Mouse (Mus musculus) embryonic facial prominence, embryonic 14.5 days (tissue): Measurements from ENCODE around the gene Rtn3. TPM values are rescaled to one million over a fixed set of nuclear protein-coding genes. Genes with fewer than 3 reads are reported as not detected.
"Not testable (repeated sequence)": the region's sequence is repeated elsewhere in the genome, so short reads cannot be mapped to it uniquely, and the experiment has no call there.

Source experiments
- ATAC-seq: fragments of 200-750 bp; cut with Nextera tagmentation; 2 replicates; pipeline ENCODE4 v1.8.0; 2017; ENCODE audit warnings: low read depth, moderate number of reproducible peaks, moderate TSS enrichment
- DNase-seq: peaks from one replicate; pipeline ENCODE4 v3.0.0-alpha.2; 2015; ENCODE audit warnings: low spot score
- H3K27ac ChIP-seq: fragments of 300-500 bp; sonication (generic); replicated peaks from 2 replicates; pipeline ENCODE4 v1.5.1; 2014; ENCODE audit warnings: low read depth, mild to moderate bottlenecking, low read length, moderate library complexity
- H3K27me3 ChIP-seq: fragments of 300-500 bp; sonication (generic); replicated peaks from 2 replicates; pipeline ENCODE4 v1.6.1; 2014; ENCODE audit warnings: low read length; ENCODE audit not compliant: control insufficient read depth, insufficient read depth
- H3K36me3 ChIP-seq: fragments of 300-500 bp; sonication (generic); 2 replicates; pipeline ENCODE4 v1.6.1; 2014; ENCODE audit warnings: low read length, mixed read lengths; ENCODE audit not compliant: control insufficient read depth, insufficient read depth
- H3K4me1 ChIP-seq: fragments of 300-500 bp; sonication (generic); 2 replicates; pipeline ENCODE4 v1.6.1; 2014; ENCODE audit warnings: antibody characterized with exemption, low read length; ENCODE audit not compliant: control insufficient read depth, insufficient read depth
- H3K4me2 ChIP-seq: fragments of 300-500 bp; sonication (generic); 2 replicates; pipeline ENCODE4 v1.6.1; 2014; ENCODE audit warnings: low read depth, mild to moderate bottlenecking, low read length, moderate library complexity, mixed read lengths
- H3K4me3 ChIP-seq: fragments of 300-500 bp; sonication (generic); 2 replicates; pipeline ENCODE4 v1.5.1; 2014; ENCODE audit warnings: low read depth, mild to moderate bottlenecking, low read length
- H3K9ac ChIP-seq: fragments of 300-500 bp; sonication (generic); 2 replicates; pipeline ENCODE4 v1.6.1; 2014; ENCODE audit warnings: low read depth, mild to moderate bottlenecking, low read length, moderate library complexity, mixed read lengths
- H3K9me3 ChIP-seq: fragments of 300-500 bp; sonication (generic); 2 replicates; pipeline ENCODE4 v1.6.1; 2016; ENCODE audit warnings: low read length; ENCODE audit not compliant: control insufficient read depth
- WGBS: fragments of 180-500 bp; shearing (Covaris S2); extraction: QIAGEN DNeasy Blood & Tissue Kit; methylation state at CpG from one replicate; pipeline ENCODE4 v1.1.7; 2014; 5-methylcytosine and 5-hydroxymethylcytosine counted together
- polyA plus RNA-seq: library from polyadenylated mRNA; unstranded; fragments of >200 nt; fragmentation: Nextera tagmentation; extraction: Ambion mirVana; gene quantifications from 2 replicates; pipeline ENCODE4 v1.2.1, GENCODE M21; 2014

Rtn3 gene
- polyA plus RNA-seq, 1 experiment from 2014 or later = 132 TPM

DNA sequence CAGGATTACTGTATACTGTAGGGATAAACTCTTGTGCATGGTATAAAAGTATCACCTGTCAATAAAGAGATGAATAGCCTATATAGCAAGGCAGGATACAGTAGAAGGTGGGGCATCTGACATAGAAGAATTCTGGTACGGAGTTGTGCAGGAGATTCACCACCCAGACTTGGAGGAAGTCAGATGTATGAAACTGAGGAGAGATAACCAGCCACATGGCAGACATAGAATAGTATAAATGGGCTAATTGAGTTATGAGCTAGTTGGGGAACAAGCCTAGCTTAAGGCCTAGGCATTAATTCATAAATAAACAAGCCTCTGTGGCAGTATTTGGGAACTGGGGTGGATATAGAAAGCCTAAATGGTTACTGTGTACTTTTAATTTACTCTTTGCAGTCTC, 33.4 kb upstream of the Rtn3 start:
- no peak overlapping the region for H3K27ac ChIP-seq
- 88% methylated on average over 1 of the region's 1 CpGs for WGBS
- H3K9ac ChIP-seq = no peak overlapping the region
- no peaks in the 10 kb centered on the region for H3K27me3 ChIP-seq
- no peak for ATAC-seq
- no peaks in the 10 kb centered on the region for H3K4me1 ChIP-seq
- H3K9me3 ChIP-seq = no peaks in the 10 kb centered on the region
- H3K4me3 ChIP-seq = no peak overlapping the region
- no peak overlapping the region for H3K4me2 ChIP-seq
- H3K36me3 ChIP-seq = peaks cover 68% of the 10 kb centered on the region
- DNase-seq = no peak

DNA sequence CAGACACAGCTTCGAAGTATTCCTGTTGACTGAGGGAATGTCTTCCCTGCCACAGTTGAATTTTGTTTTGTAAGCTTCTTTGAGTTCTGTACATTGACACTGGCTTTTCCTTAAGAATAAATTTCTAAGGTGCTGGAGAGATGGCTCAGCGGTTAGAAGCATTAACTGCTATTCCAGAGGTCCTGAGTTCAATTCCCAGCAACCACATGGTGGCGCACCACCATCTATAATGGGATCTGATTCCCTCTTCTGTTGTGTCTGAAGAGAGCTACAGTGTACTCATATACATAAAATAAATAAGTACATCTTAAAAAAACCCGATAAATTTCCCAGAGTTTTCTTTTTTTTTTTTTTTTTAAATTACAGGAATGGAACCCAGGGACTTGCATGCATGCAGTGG, 24.9 kb upstream of the Rtn3 start:
- Histone ChIP-seq H3K4me3 (no peak overlapping the region), H3K27ac (no peak overlapping the region), H3K27me3 (no peaks in the 10 kb centered on the region), H3K4me2 (no peak overlapping the region), H3K36me3 (peaks cover 32% of the 10 kb centered on the region), H3K9me3 (no peaks in the 10 kb centered on the region), H3K9ac (no peak overlapping the region), H3K4me1 (no peaks in the 10 kb centered on the region)
- no peak for DNase-seq
- WGBS = 76% methylated on average over 4 of the region's 4 CpGs
- ATAC-seq = no peak

DNA sequence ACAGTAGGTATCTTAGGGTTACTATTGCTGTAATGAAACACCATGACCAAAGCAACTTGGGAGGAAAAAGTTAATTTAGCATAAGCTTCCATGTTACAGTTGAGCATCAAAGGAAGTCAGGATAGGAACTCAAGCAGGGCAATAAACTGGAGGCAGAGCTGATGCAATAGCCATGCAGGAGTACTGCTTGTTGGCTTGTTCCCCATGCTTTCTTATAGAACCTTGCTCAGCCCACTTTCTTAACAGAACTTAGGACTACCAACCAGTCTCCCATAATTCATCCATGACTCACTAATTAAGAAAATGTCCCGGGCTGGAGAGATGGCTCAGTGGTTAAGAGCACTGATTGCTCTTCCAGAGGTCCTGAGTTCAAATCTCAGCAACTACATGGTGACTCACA, 23.2 kb upstream of the Rtn3 start:
- whole genome bisulfite sequencing = 82% methylated on average over 1 of the region's 1 CpGs
- Histone ChIP-seq H3K9me3 (no peaks in the 10 kb centered on the region), H3K27me3 (no peaks in the 10 kb centered on the region), H3K9ac (no peak overlapping the region), H3K4me3 (no peak overlapping the region), H3K36me3 (peaks cover 24% of the 10 kb centered on the region), H3K4me2 (no peak overlapping the region), H3K4me1 (no peaks in the 10 kb centered on the region), H3K27ac (no peak overlapping the region)
- ATAC-seq = no peak
- no peak for DNase-seq

DNA sequence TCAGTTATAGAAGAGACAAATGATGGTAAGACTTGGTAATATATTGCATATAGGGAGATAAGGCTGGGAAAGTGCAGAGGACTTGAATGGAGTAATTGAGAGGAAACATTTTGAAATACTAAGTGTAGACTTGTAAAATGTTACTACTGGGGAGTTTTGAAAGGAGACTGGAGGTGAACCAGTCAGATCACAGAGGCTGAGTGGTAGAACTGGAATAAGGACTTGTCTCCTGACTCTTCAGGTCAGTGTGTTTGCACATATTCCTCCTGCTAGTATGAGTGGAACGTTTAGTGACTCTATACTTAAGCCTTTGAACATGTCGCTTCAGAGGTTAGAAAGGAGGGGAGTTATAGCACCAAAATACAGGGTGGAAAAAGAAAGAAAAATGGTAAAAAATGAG, 19.4 kb upstream of the Rtn3 start:
- Histone ChIP-seq H3K27ac (no peak overlapping the region), H3K36me3 (no peaks in the 10 kb centered on the region), H3K4me2 (no peak overlapping the region), H3K27me3 (no peaks in the 10 kb centered on the region), H3K4me3 (no peak overlapping the region), H3K9me3 (no peaks in the 10 kb centered on the region), H3K9ac (no peak overlapping the region), H3K4me1 (no peaks in the 10 kb centered on the region)
- 76% methylated on average over 2 of the region's 2 CpGs for WGBS
- no peak for DNase-seq
- ATAC-seq = no peak

DNA sequence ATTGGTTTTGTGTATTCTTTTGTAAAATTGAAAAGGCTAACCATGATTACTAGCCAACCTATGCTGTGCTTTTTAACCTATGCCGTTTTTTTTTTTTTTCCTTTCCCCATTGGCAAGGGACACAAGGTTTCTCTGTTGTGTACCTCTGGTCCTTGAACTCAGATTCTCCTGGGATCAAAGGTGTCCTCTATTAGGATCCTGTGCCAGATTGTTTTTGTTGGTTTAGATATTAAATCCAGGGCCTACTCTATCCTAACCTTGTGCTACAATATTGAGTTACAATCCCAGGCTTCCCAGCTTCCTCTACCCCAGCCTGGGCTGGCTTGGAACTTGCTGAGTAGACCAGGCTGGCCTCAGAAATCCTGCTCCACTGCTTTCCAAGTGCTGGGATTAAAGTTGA, 17.6 kb upstream of the Rtn3 start:
- Histone ChIP-seq H3K27me3 (no peaks in the 10 kb centered on the region), H3K27ac (no peak overlapping the region), H3K9ac (no peak overlapping the region), H3K9me3 (no peaks in the 10 kb centered on the region), H3K4me2 (no peak overlapping the region), H3K4me3 (no peak overlapping the region), H3K4me1 (peaks cover 3% of the 10 kb centered on the region; the same call in 1 of the 2 replicates), H3K36me3 (no peaks in the 10 kb centered on the region)
- DNase-seq (no peak), ATAC-seq (no peak)
- WGBS = 86% methylated on average over 1 of the region's 1 CpGs

DNA sequence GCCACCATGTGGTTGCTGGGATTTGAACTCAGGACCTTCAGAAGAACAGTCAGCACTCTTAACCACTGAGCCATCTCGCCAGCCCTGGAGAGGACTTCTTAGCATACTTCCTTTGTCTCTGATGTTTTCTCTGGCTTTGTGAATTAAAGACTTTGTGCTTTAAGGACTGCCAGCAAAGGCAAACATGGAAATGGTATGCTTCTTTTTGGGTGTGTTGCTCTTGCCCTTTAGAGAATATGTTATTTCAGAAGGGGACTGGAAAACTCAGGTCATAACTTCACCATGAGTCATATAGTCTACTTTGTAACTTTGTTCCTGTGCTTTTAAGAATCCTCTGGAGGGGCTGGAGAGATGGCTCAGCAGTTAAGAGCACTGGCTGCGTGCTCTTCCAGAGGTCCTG, 15.7 kb upstream of the Rtn3 start:
- Histone ChIP-seq H3K9ac (no peak overlapping the region), H3K4me3 (no peak overlapping the region), H3K27ac (no peak overlapping the region), H3K27me3 (no peaks in the 10 kb centered on the region), H3K4me1 (peaks cover 5% of the 10 kb centered on the region; the same call in 1 of the 2 replicates), H3K36me3 (no peaks in the 10 kb centered on the region), H3K9me3 (no peaks in the 10 kb centered on the region), H3K4me2 (no peak overlapping the region)
- 88% methylated on average over 2 of the region's 2 CpGs for WGBS
- ATAC-seq (no peak), DNase-seq (peak; percentile 9)

DNA sequence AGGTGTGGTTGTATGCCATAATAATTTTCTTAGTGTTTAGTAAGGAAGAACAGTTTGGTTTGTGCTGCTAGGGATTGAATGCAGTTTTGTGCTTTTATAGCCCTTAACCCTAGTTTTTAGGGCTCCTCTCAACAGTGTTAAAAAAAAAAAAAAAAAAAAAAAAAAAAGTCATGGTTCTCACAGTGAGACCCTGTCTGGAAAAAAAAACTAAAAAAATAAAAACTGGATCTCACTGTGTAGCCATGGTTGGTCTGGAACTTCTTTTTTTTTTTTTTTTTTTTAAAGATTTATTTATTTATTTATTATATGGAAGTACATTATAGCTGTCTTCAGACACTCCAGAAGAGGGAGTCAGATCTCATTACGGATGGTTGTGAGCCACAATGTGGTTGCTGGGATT, 13.0 kb upstream of the Rtn3 start:
- peak overlapping the region; percentile 74; the same call in 1 of the 2 replicates for H3K4me2 ChIP-seq
- H3K4me1 ChIP-seq, H3K27ac ChIP-seq, H3K9ac ChIP-seq, ATAC-seq, H3K27me3 ChIP-seq, DNase-seq, H3K36me3 ChIP-seq, H3K9me3 ChIP-seq: not testable (repeated sequence)
- WGBS = 76% methylated on average over 1 of the region's 1 CpGs
- 0 out of 2 replicates have a peak overlapping the region, but pooled peaks have one; percentile 76 for H3K4me3 ChIP-seq

DNA sequence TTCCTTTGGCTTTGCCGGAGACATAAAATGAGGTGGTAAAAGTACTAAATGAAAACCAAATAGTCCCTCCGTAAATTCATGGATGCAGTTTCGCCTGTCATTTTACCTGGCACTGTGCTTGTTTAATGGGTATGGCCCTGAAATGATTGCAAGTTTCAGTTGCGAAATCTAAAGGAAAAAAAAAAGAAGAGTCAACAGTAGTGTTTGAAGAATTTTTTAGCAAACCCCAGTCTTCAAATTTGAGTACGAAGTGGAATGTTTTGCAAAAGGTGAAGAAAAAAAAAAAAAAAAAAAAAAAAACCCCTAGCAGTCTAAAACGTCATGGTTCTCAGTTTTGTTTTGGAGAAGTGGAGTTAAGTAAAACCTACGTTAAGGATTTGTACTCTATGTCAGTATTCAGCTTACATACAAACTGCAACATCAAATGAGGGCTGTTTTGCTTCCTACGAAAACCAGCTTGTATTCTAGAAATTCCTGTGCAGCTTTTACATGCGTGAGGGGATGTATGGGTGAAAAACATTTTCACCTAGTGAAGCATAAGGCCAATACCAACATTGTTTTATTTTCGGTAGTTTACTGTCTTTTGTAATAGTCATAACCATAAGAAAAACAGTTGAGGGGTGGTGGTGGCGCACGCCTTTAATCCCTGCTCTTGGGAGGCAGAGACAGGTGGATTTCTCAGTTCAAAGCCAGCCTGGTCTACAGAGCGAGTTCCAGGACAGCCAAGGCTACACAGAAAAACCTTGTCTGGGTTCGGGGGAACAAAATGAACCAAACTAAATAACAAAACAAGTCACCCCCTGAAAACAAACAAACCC, 12.3 kb upstream of the Rtn3 start:
- Histone ChIP-seq H3K4me3 (peak overlapping the region; percentile 76), H3K9me3 (no peaks in the 10 kb centered on the region), H3K36me3 (no peaks in the 10 kb centered on the region), H3K4me2 (peak overlapping the region; percentile 74), H3K9ac (peak overlapping the region; percentile 92), H3K4me1 (peaks cover 5% of the 10 kb centered on the region; the same call in 1 of the 2 replicates), H3K27me3 (no peaks in the 10 kb centered on the region), H3K27ac (peak overlapping the region; percentile 99)
- WGBS = 37% methylated on average over 14 of the region's 14 CpGs
- ATAC-seq (no peak), DNase-seq (peak; percentile 13)
